Mouse (Mus musculus): ENCODE measurements around the gene Usp6nl.

- TF ChIP-seq POLR2A (IDR thresholded peaks at IDR 0.05; ENCODE audit: insufficient read depth, low read depth, low read length) (no peak), CTCF (IDR thresholded peaks at IDR 0.05; ENCODE audit: insufficient read depth, low read depth, low read length) (no peak)
Observed at GRCm38 (mm10) chr2:6389162-6389561, 66.7 kb downstream of the Usp6nl start.
